Mouse (Mus musculus) limb, embryonic 14.5 days (tissue): ENCODE data around the gene Ccdc69. TPM values are rescaled to one million over a fixed set of nuclear protein-coding genes. Genes with fewer than 3 reads are reported as not detected.

Experiments used
- ATAC-seq: fragments of 200-750 bp; cut with Nextera tagmentation; 2 replicates; pipeline ENCODE4 v1.8.0; 2017; ENCODE audit warnings: low read depth, moderate number of reproducible peaks, moderate TSS enrichment; ENCODE audit not compliant: low FRiP score
- DNase-seq: peaks from one replicate; pipeline ENCODE4 v3.0.0-alpha.2; 2015; ENCODE audit warnings: low spot score
- H3K27ac ChIP-seq: fragments of 300-500 bp; sonication (generic); replicated peaks from 2 replicates; pipeline ENCODE4 v1.5.1; 2014; ENCODE audit warnings: low read depth, mild to moderate bottlenecking, low read length, moderate library complexity, mixed read lengths
- H3K27me3 ChIP-seq: fragments of 300-500 bp; sonication (generic); 2 replicates; pipeline ENCODE4 v1.6.1; 2014; ENCODE audit warnings: low read length, mixed read lengths; ENCODE audit not compliant: control insufficient read depth, insufficient read depth
- H3K36me3 ChIP-seq: fragments of 300-500 bp; sonication (generic); 2 replicates; pipeline ENCODE4 v1.6.1; 2014; ENCODE audit warnings: mild to moderate bottlenecking, low read length, moderate library complexity, mixed read lengths; ENCODE audit not compliant: control insufficient read depth, insufficient read depth
- H3K4me1 ChIP-seq: fragments of 300-500 bp; sonication (generic); 2 replicates; pipeline ENCODE4 v1.6.1; 2014; ENCODE audit warnings: antibody characterized with exemption, low read length, mixed read lengths; ENCODE audit not compliant: control insufficient read depth, insufficient read depth
- H3K4me2 ChIP-seq: fragments of 300-500 bp; sonication (generic); replicated peaks from 2 replicates; pipeline ENCODE4 v1.6.1; 2014; ENCODE audit warnings: low read depth, mild to moderate bottlenecking, low read length, moderate library complexity; ENCODE audit not compliant: severe bottlenecking
- H3K4me3 ChIP-seq: fragments of 300-500 bp; sonication (generic); replicated peaks from 2 replicates; pipeline ENCODE4 v1.5.1; 2014; ENCODE audit warnings: low read length
- H3K9ac ChIP-seq: fragments of 300-500 bp; sonication (generic); 2 replicates; pipeline ENCODE4 v1.6.1; 2014; ENCODE audit warnings: mild to moderate bottlenecking, low read depth, low read length, moderate library complexity; ENCODE audit not compliant: severe bottlenecking
- H3K9me3 ChIP-seq: fragments of 300-500 bp; sonication (generic); 2 replicates; pipeline ENCODE4 v1.6.1; 2016; ENCODE audit warnings: low read length; ENCODE audit not compliant: control insufficient read depth
- POLR2A ChIP-seq: fragments of 200-500 bp; IDR thresholded peaks from 2 replicates; pipeline ENCODE4 v1.8.0; 2012; ENCODE audit warnings: inconsistent platforms, mild to moderate bottlenecking, moderate library complexity, borderline replicate concordance; ENCODE audit not compliant: insufficient read depth, insufficient read length; ENCODE audit errors: extremely low read depth
- WGBS: fragments of 180-500 bp; shearing (Covaris S2); extraction: QIAGEN DNeasy Blood & Tissue Kit; methylation state at CpG from one replicate; pipeline ENCODE4 v1.1.7; 2014; 5-methylcytosine and 5-hydroxymethylcytosine counted together
- polyA plus RNA-seq, 2 experiments: library from polyadenylated mRNA; depleted of rRNA in 1 of 2; stranded (reverse) in 1 of 2; unstranded in 1 of 2; fragments of >200 nt; fragmentation: Nextera tagmentation in 1 of 2; extraction: Ambion mirVana in 1 of 2; gene quantifications; 2 replicates each; pipeline versions ENCODE4 v1.2.1 to v1.2.3; 2012 to 2014

Ccdc69 gene
- polyA plus RNA-seq, 2 experiments = 1.1 to 1.6 TPM

GRCm38 (mm10) chr11:55013802-55014201 is 64.1 kb downstream of the Ccdc69 start:
- DNase-seq = no peak
- Histone ChIP-seq H3K4me1 (peaks cover 8% of the 10 kb centered on the region; the same call in 1 of the 2 replicates), H3K36me3 (peaks cover 87% of the 10 kb centered on the region), H3K4me3 (no peak overlapping the region), H3K27me3 (no peaks in the 10 kb centered on the region), H3K9ac (no peak overlapping the region), H3K4me2 (no peak overlapping the region), H3K9me3 (no peaks in the 10 kb centered on the region), H3K27ac (no peak overlapping the region)
- no peak for TF ChIP-seq POLR2A
- 79% methylated on average over 6 of the region's 6 CpGs for WGBS
- no peak; the same call in 1 of the 2 replicates for ATAC-seq

GRCm38 (mm10) chr11:55012551-55013521 is 65.1 kb downstream of the Ccdc69 start:
- DNase-seq (no peak), ATAC-seq (no peak; the same call in 1 of the 2 replicates)
- H3K27me3 ChIP-seq = no peaks in the 10 kb centered on the region
- peaks cover 87% of the 10 kb centered on the region for H3K36me3 ChIP-seq
- no peak for TF ChIP-seq POLR2A
- H3K27ac ChIP-seq = no peak overlapping the region
- no peak overlapping the region for H3K9ac ChIP-seq
- H3K4me1 ChIP-seq = peaks cover 8% of the 10 kb centered on the region; the same call in 1 of the 2 replicates
- no peaks in the 10 kb centered on the region for H3K9me3 ChIP-seq
- no peak overlapping the region for H3K4me3 ChIP-seq
- H3K4me2 ChIP-seq = no peak overlapping the region
- WGBS = 74% methylated on average over 5 of the region's 5 CpGs

GRCm38 (mm10) chr11:55011440-55011839 is 66.5 kb downstream of the Ccdc69 start:
- 80% methylated on average over 3 of the region's 3 CpGs for WGBS
- no peaks in the 10 kb centered on the region for H3K27me3 ChIP-seq
- no peak for DNase-seq

GRCm38 (mm10) chr11:55008230-55008629 is 69.7 kb downstream of the Ccdc69 start:
- H3K4me2 ChIP-seq = no peak overlapping the region
- H3K36me3 ChIP-seq = peaks cover 99% of the 10 kb centered on the region
- no peaks in the 10 kb centered on the region for H3K4me1 ChIP-seq
- no peak overlapping the region for H3K9ac ChIP-seq
- no peak for ATAC-seq
- 83% methylated on average over 6 of the region's 6 CpGs for WGBS
- no peaks in the 10 kb centered on the region for H3K9me3 ChIP-seq
- no peak for DNase-seq
- no peaks in the 10 kb centered on the region for H3K27me3 ChIP-seq
- H3K4me3 ChIP-seq = no peak overlapping the region
- no peak for TF ChIP-seq POLR2A
- no peak overlapping the region for H3K27ac ChIP-seq

More at GRCm38 (mm10) chr11:55011440-55011839, 66.5 kb downstream of the Ccdc69 start:
- Histone ChIP-seq H3K4me3 (no peak overlapping the region), H3K27ac (no peak overlapping the region), H3K9me3 (no peaks in the 10 kb centered on the region), H3K9ac (no peak overlapping the region), H3K36me3 (peaks cover 99% of the 10 kb centered on the region), H3K4me2 (no peak overlapping the region), H3K4me1 (0 out of 2 replicates have a peak, but pooled peaks cover 5% of the 10 kb centered on the region)
- TF ChIP-seq POLR2A = no peak
- ATAC-seq = no peak

- Histone ChIP-seq H3K4me3 (no peak overlapping the region), H3K27ac (no peak overlapping the region), H3K9ac (no peak overlapping the region), H3K4me2 (no peak overlapping the region), H3K4me1 (no peaks in the 10 kb centered on the region), H3K9me3 (0 out of 2 replicates have a peak, but pooled peaks cover 4% of the 10 kb centered on the region), H3K27me3 (no peaks in the 10 kb centered on the region), H3K36me3 (peaks cover 96% of the 10 kb centered on the region)
- DNase-seq (no peak), ATAC-seq (no peak)
- WGBS = 80% methylated on average over 5 of the region's 5 CpGs
- TF ChIP-seq POLR2A = no peak
Observed at GRCm38 (mm10) chr11:55005684-55006083, 72.2 kb downstream of the Ccdc69 start.
